Mouse (Mus musculus): ENCODE data around the gene Cpa5.

The Cpa5 gene

GRCm38 (mm10) chr6:30643694-30644460 is 33.1 kb downstream of the Cpa5 start:
- no peak for DNase-seq (ENCODE audit: low spot score in 2 of 2)

GRCm38 (mm10) chr6:30644462-30644861 is 33.7 kb downstream of the Cpa5 start:
- DNase-seq (ENCODE audit: low spot score in 2 of 2), result no peak

- DNase-seq (ENCODE audit: low spot score in 2 of 2), result no peak
Observed at GRCm38 (mm10) chr6:30645379-30645778, 34.6 kb downstream of the Cpa5 start.

GRCm38 (mm10) chr6:30649651-30650296 is 39.0 kb downstream of the Cpa5 start:
- DNase-seq (ENCODE audit: low spot score in 2 of 2), result no peak

GRCm38 (mm10) chr6:30652425-30653188 is 41.8 kb downstream of the Cpa5 start:
- DNase-seq (ENCODE audit: low spot score in 2 of 2), result no peak

GRCm38 (mm10) chr6:30653518-30653917 is 42.7 kb downstream of the Cpa5 start:
- no peak for DNase-seq (ENCODE audit: low spot score in 2 of 2)

- DNase-seq (ENCODE audit: low spot score in 2 of 2), result no peak
Observed at GRCm38 (mm10) chr6:30654402-30654859, 43.6 kb downstream of the Cpa5 start.

- no peak for DNase-seq (ENCODE audit: low spot score in 2 of 2)
Observed at GRCm38 (mm10) chr6:30654932-30655331, 44.1 kb downstream of the Cpa5 start.

GRCm38 (mm10) chr6:30657279-30657678 is 46.5 kb downstream of the Cpa5 start:
- no peak for DNase-seq (ENCODE audit: low spot score in 2 of 2)

GRCm38 (mm10) chr6:30658619-30659018 is 47.8 kb downstream of the Cpa5 start:
- DNase-seq (ENCODE audit: low spot score in 2 of 2), result no peak

GRCm38 (mm10) chr6:30664776-30665175 is 54.0 kb downstream of the Cpa5 start:
- DNase-seq (ENCODE audit: low spot score in 2 of 2), result no peak

GRCm38 (mm10) chr6:30665296-30665695 is 54.5 kb downstream of the Cpa5 start:
- no peak for DNase-seq (ENCODE audit: low spot score in 2 of 2)

- no peak for DNase-seq (ENCODE audit: low spot score in 2 of 2)
Observed at GRCm38 (mm10) chr6:30666043-30666442, 55.2 kb downstream of the Cpa5 start.

- DNase-seq (ENCODE audit: low spot score in 2 of 2), result no peak
Observed at GRCm38 (mm10) chr6:30667585-30667984, 56.8 kb downstream of the Cpa5 start.

- DNase-seq (ENCODE audit: low spot score in 2 of 2), result no peak
Observed at GRCm38 (mm10) chr6:30671696-30672095, 60.9 kb downstream of the Cpa5 start.

- no peak for DNase-seq (ENCODE audit: low spot score in 2 of 2)
Observed at GRCm38 (mm10) chr6:30673764-30674561, 63.2 kb downstream of the Cpa5 start.

- DNase-seq (ENCODE audit: low spot score in 2 of 2), result no peak
Observed at GRCm38 (mm10) chr6:30674714-30675280, 64.0 kb downstream of the Cpa5 start.

GRCm38 (mm10) chr6:30675281-30675771 is 64.5 kb downstream of the Cpa5 start:
- no peak for DNase-seq (ENCODE audit: low spot score in 2 of 2)

- no peak for DNase-seq (ENCODE audit: low spot score in 2 of 2)
Observed at GRCm38 (mm10) chr6:30676506-30676905, 65.7 kb downstream of the Cpa5 start.

GRCm38 (mm10) chr6:30677591-30677990 is 66.8 kb downstream of the Cpa5 start:
- no peak for DNase-seq (ENCODE audit: low spot score in 2 of 2)

GRCm38 (mm10) chr6:30678482-30678881 is 67.7 kb downstream of the Cpa5 start:
- no peak for DNase-seq (ENCODE audit: low spot score in 2 of 2)

Measured in urinary bladder, postnatal 36 days (tissue).